Mouse (Mus musculus) ES-Bruce4 (cell line): ENCODE measurements at regions not wholly inside any gene's neighbourhood (a gene's known extent, or its start where the extent isn't known, plus 50 kb on each side); places are given as distances from the start of the nearest gene placed in this dataset.

ENCODE experiments used
- CTCF ChIP-seq: IDR thresholded peaks from one replicate; pipeline ENCODE4 v1.8.1; 2011; ENCODE audit warnings: low read depth, low read length
- EP300 ChIP-seq: IDR thresholded peaks from 2 replicates; pipeline ENCODE4 v1.6.1; 2011; ENCODE audit warnings: low read depth, low read length; ENCODE audit not compliant: insufficient read depth
- POLR2A ChIP-seq: IDR thresholded peaks from one replicate; pipeline ENCODE4 v1.8.1; 2011; ENCODE audit warnings: low read length; ENCODE audit not compliant: insufficient read depth

DNA sequence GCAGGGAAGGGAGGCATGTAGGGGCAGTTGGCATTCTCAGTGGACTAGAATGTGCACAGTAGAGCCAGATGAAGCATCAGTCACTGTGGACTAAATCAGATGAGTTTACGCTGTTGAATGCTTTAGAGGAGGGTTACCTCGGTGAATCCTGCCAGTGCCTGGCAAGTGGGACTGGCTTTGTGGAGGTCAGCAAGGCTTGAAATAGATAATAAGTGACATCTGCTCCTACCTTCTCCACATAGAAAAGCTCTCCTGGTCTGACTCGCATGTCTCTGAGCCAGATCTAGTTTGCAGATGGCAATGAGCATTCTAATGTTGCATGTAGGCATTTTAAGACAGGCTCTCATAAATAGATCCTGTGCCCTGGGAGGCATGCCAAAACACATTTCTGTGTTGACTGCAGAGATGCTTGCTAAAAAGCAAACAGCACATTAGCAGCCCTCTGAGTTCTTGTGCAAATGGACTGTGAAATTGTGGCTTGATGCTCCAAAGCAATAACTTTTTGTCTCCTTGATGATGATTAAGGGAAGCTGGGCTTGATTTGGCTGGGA, 310.3 kb upstream of the Api5 start:
- no peak for TF ChIP-seq CTCF
- TF ChIP-seq EP300: no peak
- TF ChIP-seq POLR2A: no peak
